Mouse (Mus musculus): Measurements from ENCODE around the gene Prkar2b.
A peak's percentile ranks its signal among the peaks of the same experiment; 100 is the strongest.

The Prkar2b gene

GRCm38 (mm10) chr12:32061090-32061930 is at the start of gene Prkar2b:
Gene Prkar2b (minus strand): TSS chr12:32061296.
- peak; percentile 91 to 93 for DNase-seq (ENCODE audit: low spot score in 2 of 2)

GRCm38 (mm10) chr12:32109201-32109600 is 48.1 kb upstream of the Prkar2b start:
- no peak for DNase-seq (ENCODE audit: low spot score in 2 of 2)

- no peak for DNase-seq (ENCODE audit: low spot score in 2 of 2)
Observed at GRCm38 (mm10) chr12:32104955-32105521, 43.9 kb upstream of the Prkar2b start.

- DNase-seq (ENCODE audit: low spot score in 2 of 2): no peak
Observed at GRCm38 (mm10) chr12:32104451-32104862, 43.4 kb upstream of the Prkar2b start.

- DNase-seq (ENCODE audit: low spot score in 2 of 2): no peak
Observed at GRCm38 (mm10) chr12:32101306-32101705, 40.2 kb upstream of the Prkar2b start.

GRCm38 (mm10) chr12:32099686-32100206 is 38.6 kb upstream of the Prkar2b start:
- no peak for DNase-seq (ENCODE audit: low spot score in 2 of 2)

GRCm38 (mm10) chr12:32098596-32098995 is 37.5 kb upstream of the Prkar2b start:
- DNase-seq (ENCODE audit: low spot score in 2 of 2): no peak

GRCm38 (mm10) chr12:32097107-32097506 is 36.0 kb upstream of the Prkar2b start:
- no peak for DNase-seq (ENCODE audit: low spot score in 2 of 2)

- DNase-seq (ENCODE audit: low spot score in 2 of 2): no peak
Observed at GRCm38 (mm10) chr12:32095164-32095563, 34.1 kb upstream of the Prkar2b start.

- DNase-seq (ENCODE audit: low spot score in 2 of 2): no peak
Observed at GRCm38 (mm10) chr12:32092452-32092851, 31.4 kb upstream of the Prkar2b start.

GRCm38 (mm10) chr12:32088566-32088965 is 27.5 kb upstream of the Prkar2b start:
- DNase-seq (ENCODE audit: low spot score in 2 of 2): no peak

- DNase-seq (ENCODE audit: low spot score in 2 of 2): no peak
Observed at GRCm38 (mm10) chr12:32087339-32087738, 26.2 kb upstream of the Prkar2b start.

- DNase-seq (ENCODE audit: low spot score in 2 of 2): no peak
Observed at GRCm38 (mm10) chr12:32086874-32087273, 25.8 kb upstream of the Prkar2b start.

GRCm38 (mm10) chr12:32085856-32086255 is 24.8 kb upstream of the Prkar2b start:
- DNase-seq (ENCODE audit: low spot score in 2 of 2): no peak

- DNase-seq (ENCODE audit: low spot score in 2 of 2): no peak
Observed at GRCm38 (mm10) chr12:32085189-32085588, 24.1 kb upstream of the Prkar2b start.

GRCm38 (mm10) chr12:32084601-32085000 is 23.5 kb upstream of the Prkar2b start:
- no peak for DNase-seq (ENCODE audit: low spot score in 2 of 2)

GRCm38 (mm10) chr12:32080692-32081091 is 19.6 kb upstream of the Prkar2b start:
- DNase-seq (ENCODE audit: low spot score in 2 of 2): no peak

- no peak for DNase-seq (ENCODE audit: low spot score in 2 of 2)
Observed at GRCm38 (mm10) chr12:32077403-32077802, 16.3 kb upstream of the Prkar2b start.

- no peak for DNase-seq (ENCODE audit: low spot score in 2 of 2)
Observed at GRCm38 (mm10) chr12:32075831-32076715, 15.0 kb upstream of the Prkar2b start.

- no peak for DNase-seq (ENCODE audit: low spot score in 2 of 2)
Observed at GRCm38 (mm10) chr12:32074271-32074670, 13.2 kb upstream of the Prkar2b start.

- no peak for DNase-seq (ENCODE audit: low spot score in 2 of 2)
Observed at GRCm38 (mm10) chr12:32066004-32066403, 4.9 kb upstream of the Prkar2b start.
